Mouse (Mus musculus) lung, adult 18-20 months (tissue): ENCODE measurements around the gene Fshr.
"Not testable (repeated sequence)": the region's sequence is repeated elsewhere in the genome, so short reads cannot be mapped to it uniquely, and the experiment has no call there.

Experiments
- DNase-seq, 2 experiments: peaks; one replicate each; pipeline ENCODE4 v3.0.0; 2022; ENCODE audit warnings: mixed read lengths in 2 of 2

Gene Fshr

DNA sequence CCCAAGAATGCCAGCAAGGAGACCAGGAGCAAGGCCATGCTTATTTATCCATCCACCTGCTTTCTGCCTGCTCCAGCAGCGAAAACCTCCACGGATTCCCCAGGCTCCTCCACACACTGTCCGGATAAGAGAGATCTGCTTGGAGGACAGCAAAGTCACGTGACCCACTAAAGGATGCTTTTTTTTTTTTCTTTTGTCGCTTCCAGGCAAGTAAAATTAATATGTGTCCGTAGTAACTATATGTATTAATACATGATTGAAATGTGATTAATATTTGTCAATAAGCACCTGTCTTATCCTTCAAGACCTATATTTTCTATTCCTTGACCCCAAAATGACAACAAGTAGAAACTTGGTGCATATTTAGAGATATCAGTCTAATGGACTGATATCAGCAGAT is at the start of gene Fshr:
Fshr (minus strand) TSS at position 101 of the 400 bp plus-strand sequence.
- no peak for DNase-seq

DNA sequence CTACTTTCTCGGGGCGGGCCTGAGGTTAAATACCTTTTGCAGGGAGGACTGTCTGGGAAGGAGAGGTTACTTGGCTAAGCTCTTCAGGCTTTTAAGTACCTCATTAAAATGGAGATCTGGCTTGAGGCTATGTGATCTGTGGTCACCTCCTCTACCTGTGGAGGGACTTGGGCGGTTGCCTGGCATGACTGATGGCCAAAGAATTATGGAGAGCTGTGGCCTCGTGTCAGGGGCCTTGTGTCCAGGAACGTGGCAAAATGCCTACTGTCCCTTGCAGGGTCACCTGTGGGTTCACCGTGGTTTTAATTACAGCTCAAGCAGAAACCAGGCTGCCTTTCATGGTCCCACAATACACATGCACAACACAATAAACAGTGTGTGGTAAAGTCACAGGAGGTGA is 1.7 kb upstream of the Fshr start:
- DNase-seq: no peak

DNA sequence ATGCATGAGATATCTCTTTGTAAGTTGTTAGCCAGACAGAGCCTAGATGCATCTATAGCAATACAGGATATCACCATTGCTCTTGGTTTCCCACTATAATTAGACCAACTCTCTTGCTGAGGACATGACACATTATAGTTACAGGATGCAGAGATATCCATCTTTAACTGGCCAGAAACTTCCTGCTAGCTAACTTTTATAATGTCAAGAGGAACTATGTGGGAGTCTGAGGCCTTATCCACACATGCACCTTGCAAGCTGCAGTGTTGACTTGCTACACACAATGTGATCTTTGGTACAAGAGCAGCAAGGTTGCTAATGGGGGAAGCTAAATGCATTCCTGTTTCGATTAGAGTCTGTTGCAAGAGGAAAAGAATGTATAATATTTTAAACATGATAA is 26.9 kb downstream of the Fshr start:
- no peak for DNase-seq

DNA sequence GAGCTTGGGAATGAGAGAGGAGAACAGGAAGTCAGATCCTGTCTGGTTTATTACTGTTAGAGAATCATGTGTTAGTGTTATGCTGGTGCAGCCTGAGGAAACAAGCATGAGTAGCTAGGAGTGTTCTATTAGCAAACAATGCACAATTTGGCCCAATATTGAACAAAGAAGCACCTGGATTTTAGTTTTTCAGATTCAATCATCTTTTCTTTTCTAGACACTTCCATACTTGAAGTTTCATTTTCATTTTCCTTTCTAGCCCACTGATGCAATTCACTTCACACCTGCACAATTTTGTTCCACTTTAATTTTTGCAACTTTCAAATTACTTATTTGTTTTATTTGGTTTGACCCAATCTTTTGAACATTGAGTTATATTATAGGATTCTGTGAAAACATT is 35.7 kb downstream of the Fshr start:
- no peak for DNase-seq

DNA sequence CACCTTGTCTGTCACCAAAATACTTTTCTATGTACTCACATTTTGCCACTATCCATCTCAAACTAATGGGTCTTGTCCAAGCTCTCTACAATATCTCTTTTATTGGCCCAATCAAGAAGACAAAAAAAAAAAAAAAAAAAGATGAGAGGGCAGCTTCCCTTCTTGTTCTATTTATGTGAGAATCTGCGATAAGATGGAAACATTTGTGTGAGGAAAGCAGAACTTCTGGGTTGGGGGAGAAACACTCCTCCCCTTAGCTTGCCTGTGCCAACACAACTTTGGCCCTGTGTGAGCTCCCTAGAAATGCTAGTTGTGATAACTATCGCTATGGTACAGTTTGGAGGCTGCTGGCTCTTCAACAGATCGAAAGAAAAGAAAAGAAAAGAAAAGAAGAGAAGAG is 38.0 kb downstream of the Fshr start:
- DNase-seq: no peak

DNA sequence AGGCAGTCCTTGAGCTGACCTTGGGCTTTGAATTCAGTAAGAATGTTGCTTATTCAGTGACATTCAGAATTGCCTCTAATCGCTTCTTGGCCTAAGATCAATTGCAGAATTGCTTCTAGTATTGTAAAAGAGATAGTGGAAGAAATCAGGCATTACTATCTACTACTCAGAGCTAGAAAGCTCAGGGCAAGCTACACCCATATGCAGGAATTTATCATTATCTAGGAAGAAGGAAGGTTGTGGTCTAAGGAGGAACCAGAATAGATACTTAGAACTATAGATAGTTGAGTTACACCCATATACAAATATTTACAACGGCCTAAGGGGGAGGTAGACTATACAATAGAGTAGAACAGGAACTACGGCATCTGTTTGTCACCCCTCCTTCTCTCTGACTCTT is 41.1 kb downstream of the Fshr start:
- not testable (repeated sequence) for DNase-seq

DNA sequence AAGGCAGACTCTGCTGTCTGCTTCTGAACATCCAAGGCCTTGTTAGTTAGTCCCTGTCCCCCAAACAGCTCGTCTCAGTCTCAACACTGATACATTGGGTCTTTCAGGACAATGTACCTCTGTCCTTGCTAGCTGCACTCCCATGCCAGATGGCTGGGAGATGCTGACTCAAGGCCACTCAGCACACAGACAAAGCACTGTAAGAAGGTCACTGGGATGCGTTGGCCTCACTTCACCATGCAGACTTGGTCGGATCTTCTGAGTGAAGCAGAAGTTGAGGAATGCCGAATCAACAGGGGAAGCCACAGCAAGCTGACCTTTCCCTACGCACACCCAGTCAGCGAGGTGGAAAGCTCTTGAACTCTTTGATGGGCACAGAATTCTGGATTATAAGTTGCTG is 55.7 kb downstream of the Fshr start:
- no peak for DNase-seq

DNA sequence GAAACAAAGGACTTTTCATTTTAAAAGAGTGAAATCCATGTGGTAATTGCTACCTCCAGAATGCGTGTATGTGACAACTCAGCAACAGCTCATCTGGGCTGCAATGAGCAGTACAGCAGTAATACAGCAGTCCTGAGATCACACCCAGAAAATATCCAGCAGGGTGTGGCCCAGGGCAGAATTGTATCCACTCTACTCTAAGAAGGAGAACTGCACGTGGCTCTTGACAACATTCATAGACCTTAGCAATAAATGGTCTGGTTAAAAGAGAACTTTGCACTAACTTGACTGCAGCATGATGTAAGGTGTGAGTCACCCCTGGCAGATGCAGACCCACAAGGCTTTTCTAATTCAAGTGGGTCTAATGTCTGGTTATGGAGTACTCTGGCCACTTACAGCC is 80.5 kb downstream of the Fshr start:
- no peak for DNase-seq

DNA sequence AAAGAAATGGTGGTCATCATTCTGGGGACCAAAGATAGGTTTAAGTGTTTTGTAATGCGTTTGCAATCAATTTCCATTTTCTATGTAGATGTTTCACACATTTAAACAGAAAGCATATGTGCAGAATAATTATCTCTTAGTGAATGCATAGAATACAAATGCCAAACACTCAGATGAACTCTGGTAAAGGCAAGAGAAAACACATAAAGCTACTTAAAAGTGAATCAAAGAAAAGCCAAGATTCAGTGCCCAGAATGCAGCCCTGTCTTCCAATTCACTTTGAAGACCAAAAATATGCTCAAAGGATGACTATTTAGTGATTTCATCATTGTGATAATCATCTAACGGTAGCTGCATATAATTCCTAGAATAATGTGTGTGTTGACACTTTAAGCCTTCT is 81.2 kb downstream of the Fshr start:
- no peak for DNase-seq

DNA sequence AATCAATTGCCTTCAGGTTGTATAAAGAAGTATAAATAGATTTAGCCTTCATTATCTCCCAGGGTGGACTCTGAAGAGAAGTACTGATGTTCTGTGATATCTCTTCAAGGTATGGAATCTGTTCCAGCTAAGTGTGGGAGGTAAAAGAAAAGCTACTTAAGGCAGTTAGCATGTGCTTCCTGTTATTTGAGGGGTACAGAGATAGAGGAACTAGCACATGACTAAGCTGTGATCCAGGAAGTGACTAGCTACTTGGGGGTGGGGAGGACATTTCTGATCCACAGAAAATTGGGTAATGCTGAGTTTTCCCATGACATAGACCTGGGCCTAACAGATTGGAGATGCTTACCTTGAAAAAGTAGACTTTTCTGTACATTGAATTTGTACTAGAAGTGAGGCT is 86.5 kb downstream of the Fshr start:
- DNase-seq: no peak

DNA sequence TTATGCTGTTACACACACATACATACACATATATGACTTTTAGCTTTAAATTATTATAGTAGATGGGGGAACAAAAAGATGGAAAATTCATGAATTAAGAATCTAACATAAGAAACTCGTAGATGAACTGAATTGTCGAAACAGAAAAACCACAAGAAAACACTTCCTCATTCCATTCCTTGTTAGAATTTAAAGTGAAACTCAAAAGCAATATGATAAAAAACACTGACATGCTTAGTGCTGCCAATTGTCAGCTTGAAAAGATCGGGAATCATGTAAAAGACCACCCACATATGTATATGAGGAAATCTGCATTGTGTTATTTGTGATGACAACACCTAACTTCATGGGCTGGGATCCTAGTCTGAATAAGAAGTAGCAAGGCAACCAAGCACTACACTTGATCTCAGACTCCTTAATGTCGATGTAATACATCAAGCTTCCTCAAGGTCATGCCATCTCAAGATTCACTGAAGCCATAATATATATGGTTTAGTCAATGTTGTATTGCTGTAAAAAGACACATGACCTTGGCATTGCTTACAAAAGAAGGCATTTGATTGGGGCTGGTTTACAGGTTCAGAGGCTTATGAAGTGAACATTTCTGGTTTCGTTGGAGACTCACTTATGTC is 99.6 kb downstream of the Fshr start:
- DNase-seq: no peak

DNA sequence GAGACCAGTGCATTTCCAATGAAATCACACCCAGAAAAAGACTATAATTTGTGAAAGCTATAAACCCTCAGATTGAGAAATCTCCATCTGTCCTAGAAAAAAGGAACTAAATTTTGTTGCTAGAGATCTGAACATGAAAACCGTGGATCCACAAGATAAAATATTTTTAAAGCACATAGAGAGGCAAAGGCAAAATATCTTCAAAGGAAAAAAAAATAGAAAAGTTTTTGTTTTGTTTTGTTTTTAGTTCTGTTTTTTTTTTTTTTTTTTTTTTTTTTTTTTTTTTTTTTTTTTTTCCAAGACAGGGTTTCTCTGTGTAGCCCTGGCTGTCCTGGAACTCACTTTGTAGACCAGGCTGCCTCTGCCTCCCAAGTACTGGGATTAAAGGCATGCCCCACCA is 100.7 kb downstream of the Fshr start:
- not testable (repeated sequence) for DNase-seq

DNA sequence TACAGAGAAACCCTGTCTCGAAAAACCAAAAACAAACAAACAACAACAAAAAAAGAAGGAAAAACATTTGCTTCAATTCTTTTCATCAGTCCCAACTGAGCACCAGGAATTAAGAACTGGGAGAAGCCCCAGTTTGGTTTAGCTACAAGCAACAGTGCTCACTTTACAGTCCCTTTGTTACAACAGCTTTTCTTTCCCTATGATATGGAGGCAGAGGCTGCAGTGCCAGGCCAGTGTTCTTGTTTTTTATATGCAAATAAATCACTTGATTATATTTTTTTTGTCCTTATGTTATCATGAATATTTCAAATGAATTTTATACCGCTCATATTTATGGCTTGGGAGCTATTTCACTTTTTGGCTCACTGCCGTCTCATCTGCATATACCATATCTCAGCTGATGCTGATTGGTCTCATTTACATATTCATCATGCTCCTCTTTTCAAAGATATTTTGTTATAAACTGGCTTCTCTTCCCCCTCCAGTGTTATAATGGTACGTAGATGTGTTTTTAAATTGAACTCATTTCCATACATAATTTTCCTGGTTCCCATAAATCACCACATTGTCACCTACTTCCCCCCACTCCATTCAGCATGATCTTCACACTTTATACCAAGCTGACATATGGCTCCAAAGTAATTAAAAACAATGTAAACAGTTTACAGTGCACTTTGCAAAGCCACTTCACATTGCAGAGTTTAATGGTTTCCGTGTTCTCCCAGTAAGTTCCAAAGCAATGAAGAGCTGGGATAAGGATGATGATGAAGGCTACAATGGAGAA is 110.6 kb downstream of the Fshr start:
- no peak for DNase-seq

DNA sequence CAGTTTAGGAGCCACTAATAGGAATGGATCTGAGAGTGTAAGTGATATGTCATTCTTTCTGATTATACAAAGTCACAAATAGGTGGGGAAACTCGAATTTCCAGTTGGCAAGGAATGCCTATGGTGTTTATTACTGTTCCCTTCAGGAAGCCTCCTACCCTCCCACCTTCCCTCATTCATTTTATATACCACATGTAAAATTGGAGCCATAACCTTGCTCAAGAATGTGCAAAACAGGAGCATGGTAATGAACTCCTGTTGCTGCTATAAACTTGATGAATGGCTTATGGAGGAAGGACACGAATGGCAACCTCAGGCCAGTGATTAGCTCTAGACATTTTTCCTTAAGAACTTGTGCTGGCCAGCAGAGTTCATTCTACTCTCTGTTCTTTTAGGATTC is 117.6 kb downstream of the Fshr start:
- DNase-seq: no peak

DNA sequence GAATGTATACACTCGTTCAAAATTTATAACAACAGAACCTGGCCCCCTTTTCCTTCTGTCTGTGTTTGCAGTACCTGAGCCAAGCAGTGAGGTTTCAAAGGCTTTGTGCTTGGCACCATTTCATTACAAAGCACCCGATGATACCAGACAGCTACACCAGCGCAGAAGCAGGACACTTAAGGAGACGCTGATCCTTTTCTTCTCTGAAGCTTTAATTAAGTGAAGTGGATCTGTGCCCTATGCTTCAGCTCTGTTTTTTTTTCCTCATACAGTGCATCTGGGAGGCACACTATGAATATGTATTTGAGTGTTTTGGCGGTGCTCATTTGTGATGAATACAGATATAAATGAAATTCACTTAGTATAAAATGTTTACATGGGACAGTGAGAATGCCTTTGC is 120.8 kb downstream of the Fshr start:
- DNase-seq: no peak

DNA sequence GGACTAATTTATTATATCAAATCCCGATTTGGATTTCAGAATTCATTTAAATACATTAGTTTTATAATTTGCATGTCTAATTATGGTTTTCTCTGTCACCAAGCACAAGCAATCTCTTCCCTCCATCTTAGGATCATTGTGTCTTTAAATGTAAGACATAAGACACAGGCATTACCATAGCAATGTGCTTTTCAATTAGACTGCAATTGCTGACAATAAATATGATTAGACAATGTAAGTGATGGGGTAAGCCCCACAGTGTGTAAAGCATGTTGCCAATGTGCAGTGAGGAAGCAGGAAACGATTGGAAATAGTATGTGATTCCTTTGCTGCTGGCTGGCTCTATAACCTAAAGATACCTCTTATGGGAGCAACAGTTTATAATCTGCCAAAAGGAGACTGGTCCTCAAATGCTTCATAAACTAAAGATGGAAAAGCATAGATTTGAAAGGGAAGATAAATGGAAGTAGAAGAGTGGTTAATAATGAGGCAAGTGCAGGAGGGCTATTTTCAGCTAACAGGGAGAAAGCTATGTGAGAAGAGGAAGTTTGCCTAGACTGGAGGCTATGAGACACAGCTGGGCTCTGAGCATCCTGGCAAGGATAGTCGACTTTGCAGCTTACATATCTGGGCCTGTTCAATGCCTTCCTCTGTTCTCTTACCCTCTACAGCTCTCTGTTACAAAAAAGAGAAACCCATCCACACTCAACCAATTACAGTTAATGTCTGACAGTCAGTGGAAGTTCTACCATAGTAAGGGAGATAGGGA is 136.0 kb downstream of the Fshr start:
- DNase-seq: no peak

DNA sequence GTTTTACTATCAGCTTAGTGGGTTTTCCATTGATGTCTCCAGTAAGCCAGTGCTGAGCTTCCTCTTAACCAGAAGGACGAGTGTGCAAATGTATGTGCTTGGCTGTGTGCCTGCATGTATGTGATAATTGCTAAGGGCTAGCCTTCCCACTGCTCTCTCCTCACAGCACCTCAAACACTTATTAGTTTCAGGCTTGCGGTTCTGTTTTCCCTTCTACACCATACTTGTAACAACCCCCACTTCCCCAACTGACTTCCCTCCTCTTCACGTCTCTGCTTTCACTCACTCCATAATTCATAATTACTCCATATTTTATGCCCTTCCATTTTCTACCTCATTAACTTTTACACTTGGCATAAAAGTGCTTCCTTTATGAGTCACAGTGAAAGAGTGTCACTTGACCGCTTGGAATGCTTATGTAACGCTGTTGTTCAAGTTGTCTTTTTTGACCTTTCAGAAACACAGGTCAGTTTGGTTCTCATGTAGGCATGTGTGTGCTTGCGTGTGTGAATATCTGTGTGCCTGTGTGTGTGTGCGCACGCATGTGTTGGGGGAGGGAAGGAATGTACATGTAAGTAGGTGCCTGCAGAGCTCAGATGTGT is 138.0 kb downstream of the Fshr start:
- no peak for DNase-seq

DNA sequence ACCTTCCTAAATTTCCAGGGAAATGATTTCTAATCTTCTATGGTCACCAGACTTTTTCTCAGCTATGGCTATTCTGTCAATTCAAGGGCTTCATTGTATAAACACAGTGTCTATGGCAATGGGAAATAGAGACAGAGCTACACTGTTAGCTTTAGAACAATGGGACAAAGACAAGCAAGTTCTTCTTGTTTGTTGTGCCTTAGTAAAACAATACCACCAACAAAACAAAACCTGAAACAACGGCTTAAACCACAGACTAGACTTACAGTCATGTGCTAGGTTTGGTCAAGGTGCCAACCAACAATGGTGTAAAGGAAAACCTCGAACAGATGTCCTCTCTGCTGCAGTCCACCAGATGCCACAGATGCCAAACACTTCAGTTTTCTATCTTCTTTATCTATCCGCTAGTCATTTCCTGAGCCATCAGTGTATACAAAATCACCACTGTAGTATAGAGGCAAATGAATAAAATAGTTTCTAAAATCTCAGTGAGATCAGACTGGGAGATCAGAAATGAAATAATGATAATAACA is 149.4 kb downstream of the Fshr start:
- DNase-seq: no peak

DNA sequence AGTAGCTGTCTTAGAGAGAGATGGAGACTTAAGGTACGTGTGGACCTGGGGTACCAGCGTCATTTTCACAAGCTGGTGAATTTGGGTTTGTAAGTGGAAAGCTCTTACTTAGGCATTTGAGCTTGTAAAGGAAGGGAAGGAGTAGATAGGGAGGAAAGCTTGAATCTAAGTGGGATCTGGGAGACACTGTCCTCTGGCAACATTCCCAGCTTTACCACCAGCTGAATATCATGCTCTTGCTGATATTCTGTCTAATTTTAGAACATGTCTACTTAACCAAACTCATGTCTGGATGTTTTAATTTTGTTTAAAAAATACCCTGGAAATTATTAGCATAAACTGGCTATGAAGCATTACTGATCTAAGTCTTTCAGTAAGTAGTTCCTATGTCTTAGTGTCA is 151.4 kb downstream of the Fshr start:
- no peak for DNase-seq

DNA sequence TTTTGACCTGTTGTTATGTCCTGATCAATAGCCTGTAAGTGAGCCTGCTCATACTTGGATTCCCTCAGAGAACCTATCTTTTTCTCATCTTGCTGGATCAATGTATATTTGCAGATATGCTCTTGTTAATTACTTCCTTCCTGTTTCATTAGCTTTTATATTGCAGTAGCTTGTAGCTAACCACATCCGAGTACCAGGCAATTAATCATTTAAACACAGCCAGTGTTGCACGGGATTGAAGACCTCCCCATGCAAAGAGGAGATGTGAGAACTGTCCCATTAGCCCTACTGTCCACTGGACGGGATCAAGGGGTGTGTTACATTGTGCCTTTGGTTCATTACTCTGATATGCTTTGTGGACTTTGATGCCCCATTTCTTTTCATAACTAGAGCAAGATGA is 154.5 kb downstream of the Fshr start:
- no peak for DNase-seq

DNA sequence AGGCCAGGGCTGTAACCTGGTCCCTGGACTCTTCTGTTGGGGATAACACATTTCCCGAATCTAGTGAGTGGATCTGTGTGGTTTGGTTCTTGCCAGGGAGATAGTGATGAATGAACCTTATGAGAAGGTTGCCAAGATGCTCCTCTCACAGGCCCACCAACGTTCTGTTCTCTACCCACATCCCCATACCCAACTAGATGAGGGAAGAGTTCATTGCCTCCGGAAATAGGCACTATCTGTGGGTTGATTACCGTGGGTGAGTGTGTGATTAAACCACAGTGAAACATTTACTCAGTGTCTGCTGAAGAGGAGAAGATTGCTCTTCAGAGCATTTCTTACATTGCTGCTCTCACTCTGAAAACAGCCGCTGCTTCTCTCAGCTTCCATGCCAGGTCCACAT is 163.8 kb downstream of the Fshr start:
- no peak for DNase-seq

DNA sequence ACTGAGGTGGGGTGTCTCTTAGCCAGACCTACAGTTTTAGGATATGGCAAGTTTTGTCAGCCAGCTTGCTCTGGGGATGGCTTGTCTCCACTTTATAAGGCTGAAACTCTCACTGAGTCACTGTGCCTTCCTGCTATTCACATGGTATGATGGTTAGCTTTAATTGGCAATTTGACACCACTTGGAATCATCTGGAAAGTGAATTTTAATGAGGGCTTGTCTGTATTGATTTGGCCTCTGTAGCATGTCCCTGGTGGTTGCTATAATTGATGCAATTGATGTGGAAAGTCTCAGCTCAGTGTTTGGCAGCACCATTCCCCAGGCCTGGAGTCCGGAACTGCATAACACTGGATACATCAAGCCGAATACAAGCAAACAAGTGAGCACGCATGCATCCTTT is 164.4 kb downstream of the Fshr start:
- no peak for DNase-seq

DNA sequence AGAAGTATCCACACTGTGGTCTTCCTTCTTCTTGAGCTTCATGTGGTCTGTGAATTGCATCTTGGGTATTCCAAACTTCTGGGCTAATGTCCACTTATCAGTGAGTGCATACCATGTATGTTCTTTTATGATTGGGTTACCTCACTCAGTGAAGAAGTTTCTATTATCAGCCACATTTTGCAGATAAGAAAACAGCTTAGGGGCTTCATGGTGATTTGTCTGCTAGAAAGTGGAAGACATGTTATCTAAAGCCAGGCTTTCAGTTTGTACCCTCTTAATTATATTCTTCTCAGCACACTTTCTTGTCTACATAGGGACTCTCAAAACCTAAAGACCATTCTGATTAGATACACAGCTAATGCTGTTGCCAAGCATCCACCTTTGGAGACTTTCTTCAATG is 165.8 kb downstream of the Fshr start:
- DNase-seq: no peak
